Mouse (Mus musculus) liver, embryonic 14.5 days (tissue): Measurements from ENCODE around the gene Tnf. TPM values are rescaled to one million over a fixed set of nuclear protein-coding genes. Genes with fewer than 3 reads are reported as not detected.

Source experiments
- ATAC-seq: fragments of 200-750 bp; cut with Nextera tagmentation; 2 replicates; pipeline ENCODE4 v1.8.0; 2017; ENCODE audit warnings: moderate number of reproducible peaks, mild to moderate bottlenecking, moderate library complexity; ENCODE audit not compliant: insufficient read depth
- DNase-seq, 3 experiments: peaks; one replicate each; pipeline ENCODE4 v3.0.0-alpha.2; 2012 to 2013; ENCODE audit warnings: low read depth in 3 of 3, low spot score in 3 of 3
- H3K27ac ChIP-seq: fragments of 300-500 bp; sonication (generic); 2 replicates; pipeline ENCODE4 v1.5.1; 2014; ENCODE audit warnings: moderate library complexity, mild to moderate bottlenecking, control low read depth, inconsistent platforms
- H3K27me3 ChIP-seq: fragments of 300-500 bp; sonication (generic); 2 replicates; pipeline ENCODE4 v1.6.1; 2014; ENCODE audit warnings: mild to moderate bottlenecking, low read length, moderate library complexity; ENCODE audit not compliant: control insufficient read depth, insufficient read depth
- H3K36me3 ChIP-seq: fragments of 300-500 bp; sonication (generic); replicated peaks from 2 replicates; pipeline ENCODE4 v1.6.1; 2014; ENCODE audit warnings: low read depth; ENCODE audit not compliant: control insufficient read depth, insufficient read depth
- H3K4me1 ChIP-seq, 2 experiments: fragments of 200-500 bp in 1 of 2; fragments of 300-500 bp in 1 of 2; sonication (generic) in 1 of 2; replicated peaks; 2 replicates each; pipeline ENCODE4 v1.6.1; 2012 to 2014; ENCODE audit warnings: antibody characterized with exemption in 1 of 2, inconsistent platforms in 1 of 2, low read length in 1 of 2; ENCODE audit not compliant: control insufficient read depth in 2 of 2, insufficient read depth in 2 of 2
- H3K4me2 ChIP-seq: fragments of 300-500 bp; sonication (generic); 2 replicates; pipeline ENCODE4 v1.6.1; 2014; ENCODE audit warnings: low read depth, mild to moderate bottlenecking, control low read depth, moderate library complexity
- H3K4me3 ChIP-seq, 2 experiments: fragments of 200-500 bp in 1 of 2; fragments of 300-500 bp in 1 of 2; sonication (generic) in 1 of 2; 2 replicates each; pipeline ENCODE4 v1.5.1; 2012 to 2014; ENCODE audit warnings: low read depth in 2 of 2, low read length in 2 of 2, mild to moderate bottlenecking in 2 of 2, control low read depth in 1 of 2, inconsistent platforms in 1 of 2, moderate library complexity in 1 of 2; ENCODE audit not compliant: insufficient read depth in 1 of 2
- H3K9ac ChIP-seq: fragments of 300-500 bp; sonication (generic); replicated peaks from 2 replicates; pipeline ENCODE4 v1.6.1; 2014; ENCODE audit warnings: mild to moderate bottlenecking, control low read depth, moderate library complexity
- H3K9me3 ChIP-seq: fragments of 300-500 bp; sonication (generic); 2 replicates; pipeline ENCODE4 v1.6.1; 2016; ENCODE audit warnings: low read length, mixed read lengths; ENCODE audit not compliant: control insufficient read depth
- CTCF ChIP-seq: IDR thresholded peaks from 2 replicates; pipeline ENCODE4 v1.5.1; 2016; ENCODE audit warnings: antibody characterized with exemption, low read depth, control low read depth
- EP300 ChIP-seq: IDR thresholded peaks from 2 replicates; pipeline ENCODE4 v1.6.1; 2016; ENCODE audit warnings: antibody characterized with exemption, low read depth
- WGBS: fragments of 180-500 bp; shearing (Covaris S2); extraction: QIAGEN DNeasy Blood & Tissue Kit; methylation state at CpG from one replicate; pipeline ENCODE4 v1.1.7; 2014; ENCODE audit not compliant: insufficient replicate concordance; 5-methylcytosine and 5-hydroxymethylcytosine counted together
- polyA plus RNA-seq, 2 experiments: library from polyadenylated mRNA; depleted of rRNA in 1 of 2; stranded (reverse) in 1 of 2; unstranded in 1 of 2; fragments of >200 nt; fragmentation: Nextera tagmentation in 1 of 2; extraction: Ambion mirVana in 1 of 2; gene quantifications; 2 replicates each; pipeline versions ENCODE4 v1.2.1 to v1.2.3; 2012 to 2014

Tnf gene
- 0.42 and 0.73 TPM in 2 replicates for polyA plus RNA-seq (2012; rRNA removed)
- 0.15 and 0.43 TPM in 2 replicates for polyA plus RNA-seq (2014; fragmentation: Nextera tagmentation; extraction: Ambion mirVana)

DNA sequence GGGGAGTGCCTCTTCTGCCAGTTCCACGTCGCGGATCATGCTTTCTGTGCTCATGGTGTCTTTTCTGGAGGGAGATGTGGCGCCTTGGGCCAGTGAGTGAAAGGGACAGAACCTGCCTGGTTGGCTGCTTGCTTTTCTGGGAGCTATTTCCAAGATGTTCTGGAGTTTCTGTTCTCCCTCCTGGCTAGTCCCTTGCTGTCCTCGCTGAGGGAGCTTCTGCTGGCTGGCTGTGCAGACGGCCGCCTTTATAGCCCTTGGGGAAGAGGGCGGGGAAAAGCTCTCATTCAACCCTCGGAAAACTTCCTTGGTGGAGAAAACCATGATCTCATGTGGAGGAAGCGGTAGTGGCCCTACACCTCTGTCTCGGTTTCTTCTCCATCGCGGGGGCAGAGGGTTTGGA lies at the start of gene Tnf:
TSS of gene Tnf (minus strand) at position 221 of the 400 bp plus-strand sequence.
- Histone ChIP-seq H3K27ac (no peak within 1 kb of the TSS), H3K4me3 (peak within 1 kb of the TSS; percentile 31 to 43), H3K27me3 (peaks cover 21% of the 10 kb centered on the region), H3K9ac (no peak within 1 kb of the TSS), H3K4me2 (peak within 1 kb of the TSS; percentile 44), H3K9me3 (no peaks in the 10 kb centered on the region), H3K36me3 (no peaks in the 10 kb centered on the region), H3K4me1 (peaks cover 0 to 4% of the 10 kb centered on the region in 2 experiments; a peak in 1 of 4 replicates)
- no peak for ATAC-seq
- 12% methylated on average over 13 of the region's 13 CpGs for WGBS
- TF ChIP-seq CTCF: no peak
- no peak for DNase-seq

DNA sequence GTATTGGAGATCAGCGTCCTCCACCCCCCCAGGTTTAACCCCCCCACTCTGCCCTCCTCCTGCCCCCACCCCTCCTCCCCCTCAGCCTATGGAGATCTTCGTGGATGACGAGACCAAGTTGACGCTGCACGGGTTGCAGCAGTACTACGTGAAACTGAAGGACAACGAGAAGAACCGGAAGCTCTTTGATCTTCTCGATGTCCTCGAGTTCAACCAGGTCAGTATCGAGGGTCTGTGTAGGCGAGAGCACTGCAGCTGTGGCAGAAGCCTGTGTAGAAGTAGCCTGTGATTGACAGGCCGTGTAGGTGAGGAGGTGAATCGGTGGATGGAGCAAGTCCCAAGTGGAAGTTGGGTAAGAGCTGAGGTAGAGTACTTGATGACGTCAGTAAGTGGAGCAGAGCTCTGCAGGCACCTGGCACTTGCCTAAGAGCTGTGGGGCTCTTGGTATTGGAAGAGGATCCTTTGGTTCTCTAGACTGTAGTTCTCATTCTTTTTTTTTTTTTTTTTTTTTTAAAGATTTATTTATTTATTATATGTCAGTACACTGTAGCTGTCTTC lies 49.4 kb upstream of the Tnf start:
- Histone ChIP-seq H3K4me1 (no peaks in the 10 kb centered on the region), H3K4me2 (no peak overlapping the region), H3K4me3 (no peak overlapping the region), H3K9ac (no peak overlapping the region), H3K27me3 (no peaks in the 10 kb centered on the region), H3K36me3 (peaks cover 72% of the 10 kb centered on the region), H3K27ac (no peak overlapping the region), H3K9me3 (no peaks in the 10 kb centered on the region)
- WGBS: 86% methylated on average over 15 of the region's 15 CpGs
- TF ChIP-seq CTCF (no peak), EP300 (no peak)
- DNase-seq (no peak), ATAC-seq (no peak)

DNA sequence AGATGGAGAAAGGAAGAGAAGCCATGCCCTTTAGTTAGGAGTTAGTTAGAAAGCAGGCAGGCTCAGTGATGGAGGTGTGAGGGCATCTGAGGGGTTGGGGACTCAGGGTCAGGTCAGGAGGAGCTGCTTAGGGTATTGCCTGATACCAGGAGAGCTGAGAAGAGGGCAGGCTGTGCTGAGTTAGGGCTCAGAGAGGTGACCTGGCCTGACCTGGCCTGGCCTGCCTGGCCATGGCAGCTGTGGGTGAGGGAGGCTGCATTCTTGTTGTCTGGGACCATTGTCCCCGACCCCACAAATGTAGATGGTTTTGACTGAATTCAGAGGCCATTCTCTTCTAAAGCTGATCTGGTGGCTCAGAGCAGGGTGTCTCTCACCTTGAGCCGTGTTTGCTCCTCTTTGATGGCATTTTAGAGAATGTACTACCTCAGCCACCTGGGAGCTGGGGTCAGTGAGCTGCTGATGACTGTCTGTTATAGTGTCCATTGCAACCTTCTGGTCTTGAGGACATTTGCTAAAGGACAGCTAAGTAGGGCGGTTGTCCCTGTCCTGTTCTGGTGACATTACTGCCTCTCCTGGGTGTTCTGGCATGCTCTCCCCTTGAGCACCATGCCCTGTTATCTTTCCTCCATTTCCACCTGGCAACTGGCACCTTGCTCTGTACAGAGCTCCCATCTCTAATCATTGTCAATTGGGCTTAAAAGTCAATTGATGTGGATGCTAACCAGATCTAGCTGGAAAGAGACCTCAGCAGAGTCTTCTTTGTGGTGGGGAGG lies 48.7 kb upstream of the Tnf start:
- H3K9me3 ChIP-seq: no peaks in the 10 kb centered on the region
- ATAC-seq (no peak), DNase-seq (no peak)
- H3K27me3 ChIP-seq: no peaks in the 10 kb centered on the region
- H3K4me2 ChIP-seq: no peak overlapping the region
- peaks cover 80% of the 10 kb centered on the region for H3K36me3 ChIP-seq
- H3K4me1 ChIP-seq: no peaks in the 10 kb centered on the region
- no peak overlapping the region for H3K27ac ChIP-seq
- H3K4me3 ChIP-seq: no peak overlapping the region
- no peak overlapping the region for H3K9ac ChIP-seq
- 92% methylated on average over 3 of the region's 3 CpGs for WGBS
- TF ChIP-seq EP300 (no peak), CTCF (no peak)

DNA sequence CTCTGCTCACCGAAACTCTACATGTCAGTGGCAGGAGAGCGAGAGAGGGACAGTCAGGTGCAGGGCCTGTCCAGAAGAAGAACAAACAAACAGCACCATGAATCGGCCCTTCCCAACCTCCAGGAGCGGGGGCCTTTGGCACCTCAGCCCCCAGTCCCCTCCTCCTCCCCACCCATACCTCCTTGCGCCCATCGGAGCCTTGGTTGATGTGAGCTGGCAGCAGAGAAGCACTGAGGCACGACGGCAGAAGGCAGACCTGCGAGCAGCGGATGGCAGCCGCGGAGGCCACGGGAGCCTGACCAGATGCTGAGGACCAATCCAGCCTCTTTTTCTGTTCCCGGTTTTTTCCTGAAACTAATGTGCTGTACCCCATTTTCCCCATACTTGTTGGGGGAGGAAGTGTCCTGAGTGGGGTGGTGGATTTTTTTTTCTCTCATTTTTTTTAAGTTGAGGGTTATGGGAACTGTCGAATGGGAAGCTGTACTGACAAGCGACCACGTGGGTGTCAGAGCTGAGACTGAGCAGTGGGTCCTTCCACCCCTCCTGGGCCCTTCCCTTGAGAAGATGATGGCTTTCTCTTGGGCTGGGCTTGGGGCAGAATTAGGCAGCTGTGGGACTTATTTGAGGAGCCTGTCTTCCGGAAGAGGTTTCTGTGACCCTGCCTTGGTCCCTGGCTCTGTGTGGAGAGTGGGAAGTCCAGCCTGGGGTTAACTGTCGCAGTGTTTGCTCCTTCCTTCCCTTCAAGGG lies 47.8 kb upstream of the Tnf start:
- Histone ChIP-seq H3K36me3 (peaks cover 89% of the 10 kb centered on the region), H3K27ac (no peak overlapping the region), H3K9me3 (no peaks in the 10 kb centered on the region), H3K4me1 (peaks cover 0 to 6% of the 10 kb centered on the region in 2 experiments; a peak in 1 of 4 replicates), H3K27me3 (no peaks in the 10 kb centered on the region), H3K4me3 (no peak overlapping the region), H3K4me2 (no peak overlapping the region), H3K9ac (no peak overlapping the region)
- ATAC-seq (no peak), DNase-seq (no peak)
- WGBS: 86% methylated on average over 19 of the region's 19 CpGs
- no peak for TF ChIP-seq EP300
- no peak for TF ChIP-seq CTCF

DNA sequence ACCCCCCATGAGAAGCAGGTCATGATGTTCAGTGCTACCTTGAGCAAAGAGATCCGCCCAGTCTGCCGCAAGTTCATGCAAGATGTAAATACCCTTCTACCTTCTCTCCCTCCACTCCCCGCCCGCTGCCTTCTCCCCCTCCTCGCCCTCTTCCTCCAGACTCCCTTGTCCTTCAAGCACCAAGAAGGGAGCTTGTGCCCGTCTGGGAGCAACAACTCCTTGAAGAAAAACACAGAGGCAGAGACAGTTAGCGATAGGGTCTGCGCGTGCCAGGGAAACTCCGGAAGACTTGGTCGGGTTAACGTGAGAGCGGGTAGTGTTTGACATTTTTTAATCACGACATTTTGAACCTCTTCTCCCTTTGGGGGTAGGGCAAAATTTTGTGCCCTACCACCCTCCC lies 47.2 kb upstream of the Tnf start:
- Histone ChIP-seq H3K9ac (no peak overlapping the region), H3K4me2 (no peak overlapping the region), H3K9me3 (no peaks in the 10 kb centered on the region), H3K36me3 (peaks cover 95% of the 10 kb centered on the region), H3K4me3 (no peak overlapping the region), H3K27me3 (no peaks in the 10 kb centered on the region), H3K27ac (no peak overlapping the region), H3K4me1 (peaks cover 5 to 12% of the 10 kb centered on the region in 2 experiments)
- DNase-seq: no peak
- no peak for TF ChIP-seq EP300
- no peak for TF ChIP-seq CTCF
- ATAC-seq: no peak
- WGBS: 90% methylated on average over 14 of the region's 14 CpGs
